Comparison of ENCODE assay signal across 16 mouse cellular contexts in genomic region chr1:179045856-179046714, GRCm38 (mm10).
DNase-seq lines count a peak whose midpoint lies in the region; ATAC-seq and TF ChIP-seq lines count a peak whose summit lies in the region.
"Had no signal": no experiment of that assay in that cellular context is flagged by ENCODE, and none has a peak within 500 bp of the region (broad histone marks: within the 10 kb centered on the region; RNA-seq: fewer than 3 reads in every experiment).

No protein-coding gene starts in this region.

- TF ChIP-seq CTCF in lung, embryonic 14.5 days (IDR thresholded peaks at IDR 0.05; ENCODE audit: low read depth): no peak
- TF ChIP-seq CTCF in thymus, adult 2 months (IDR thresholded peaks at IDR 0.05; ENCODE audit: borderline replicate concordance, control insufficient read depth, extremely low read depth, insufficient read depth, low read length, poor library complexity): no peak

- no peaks in the 10 kb centered on the region; the same call in 1 of the 2 replicates for H3K4me1 ChIP-seq in liver, embryonic 16.5 days (ENCODE audit: control insufficient read depth, low read depth, low read length)
- 0 out of 2 replicates have a peak, but pooled peaks cover 2% of the 10 kb centered on the region for H3K4me1 ChIP-seq in liver, embryonic 11.5 days (replicated peaks; ENCODE audit: control insufficient read depth, insufficient read depth, low read length)
- H3K4me1 ChIP-seq in lung, embryonic 14.5 days (ENCODE audit: insufficient read depth): peaks cover 18% of the 10 kb centered on the region
- no peaks in the 10 kb centered on the region for H3K4me1 ChIP-seq in thymus, adult 2 months (replicated peaks; ENCODE audit: control insufficient read depth, insufficient read depth, low read length)

- peak; percentile 18 for DNase-seq in adrenal gland, adult 2 months
- no peak for DNase-seq in adrenal gland, postnatal 36 days
- DNase-seq in liver, embryonic 11.5 days (ENCODE audit: low spot score): no peak
- peak; percentile 41 for DNase-seq in lung, embryonic 14.5 days
- DNase-seq in skeletal muscle tissue, adult 2 months (ENCODE audit: low read depth, low spot score): peak; percentile 6
- no peak for DNase-seq in thymus, adult 2 months
- DNase-seq in embryo, embryonic 9.5 days (ENCODE audit: extremely low spot score): no peak
- DNase-seq: cerebellum, adult 9-11 months; gastrocnemius, postnatal 36 days; heart, postnatal 14 days; kidney, adult 2 months; right cerebral cortex, postnatal 25 days had no signal

- no peak overlapping the region for H3K4me3 ChIP-seq in liver, embryonic 16.5 days (ENCODE audit: low read depth, low read length)
- H3K4me3 ChIP-seq in liver, embryonic 11.5 days (ENCODE audit: low read depth, low read length): no peak overlapping the region
- H3K4me3 ChIP-seq in lung, embryonic 14.5 days (ENCODE audit: low read depth, low read length): no peak overlapping the region
- H3K4me3 ChIP-seq in thymus, adult 2 months (ENCODE audit: control insufficient read depth, insufficient read depth, low read length): no peak overlapping the region
- H3K4me3 ChIP-seq: neural tube, embryonic 13.5 days; stomach, embryonic 15.5 days had no signal

- H3K36me3 ChIP-seq in liver, embryonic 16.5 days (ENCODE audit: control insufficient read depth, insufficient read depth): no peaks in the 10 kb centered on the region
- no peaks in the 10 kb centered on the region for H3K36me3 ChIP-seq in liver, embryonic 11.5 days (ENCODE audit: control insufficient read depth, insufficient read depth, low read length)
- H3K36me3 ChIP-seq in lung, embryonic 14.5 days (ENCODE audit: insufficient read depth): no peaks in the 10 kb centered on the region
- no peaks in the 10 kb centered on the region for H3K36me3 ChIP-seq in thymus, adult 2 months (ENCODE audit: control insufficient read depth, insufficient read depth, low read length)
- H3K36me3 ChIP-seq: neural tube, embryonic 13.5 days; stomach, embryonic 15.5 days had no signal

- ATAC-seq in liver, embryonic 16.5 days (ENCODE audit: low read depth): peak; percentile 65
- no peak for ATAC-seq in liver, embryonic 11.5 days (replicated peaks; ENCODE audit: low FRiP score)
- no peak for ATAC-seq in lung, embryonic 14.5 days (ENCODE audit: insufficient read depth)

- no peaks in the 10 kb centered on the region for H3K27me3 ChIP-seq in liver, embryonic 16.5 days (ENCODE audit: control insufficient read depth, insufficient read depth, low read depth, low read length)
- no peaks in the 10 kb centered on the region for H3K27me3 ChIP-seq in liver, embryonic 11.5 days (replicated peaks; ENCODE audit: control insufficient read depth, insufficient read depth, low read length)
- no peaks in the 10 kb centered on the region for H3K27me3 ChIP-seq in lung, embryonic 14.5 days (ENCODE audit: insufficient read depth, low read length)
- no peaks in the 10 kb centered on the region for H3K27me3 ChIP-seq in thymus, adult 2 months (ENCODE audit: control insufficient read depth, insufficient read depth, low read length)
- H3K27me3 ChIP-seq: neural tube, embryonic 13.5 days; stomach, embryonic 15.5 days had no signal

- no peak for TF ChIP-seq POLR2A in thymus, adult 2 months (IDR thresholded peaks at IDR 0.05; ENCODE audit: control insufficient read depth, extremely low read depth, insufficient read depth, low read length, poor library complexity)

- H3K9me3 ChIP-seq in liver, embryonic 16.5 days (replicated peaks; ENCODE audit: control insufficient read depth, low read length): no peaks in the 10 kb centered on the region
- no peaks in the 10 kb centered on the region for H3K9me3 ChIP-seq in liver, embryonic 11.5 days (ENCODE audit: control insufficient read depth, low read length)
- H3K9me3 ChIP-seq in lung, embryonic 14.5 days (ENCODE audit: low read depth, low read length): no peaks in the 10 kb centered on the region
- H3K9me3 ChIP-seq: neural tube, embryonic 13.5 days; stomach, embryonic 15.5 days had no signal

- no peak overlapping the region for H3K9ac ChIP-seq in liver, embryonic 16.5 days (ENCODE audit: low read depth, low read length)
- no peak overlapping the region for H3K9ac ChIP-seq in liver, embryonic 11.5 days (ENCODE audit: low read depth, low read length)
- no peak overlapping the region for H3K9ac ChIP-seq in lung, embryonic 14.5 days
- H3K9ac ChIP-seq: neural tube, embryonic 13.5 days; stomach, embryonic 15.5 days had no signal

- H3K27ac ChIP-seq in liver, embryonic 16.5 days (ENCODE audit: low read length): peak overlapping the region; percentile 34; the same call in 1 of the 2 replicates
- no peak overlapping the region for H3K27ac ChIP-seq in liver, embryonic 11.5 days (ENCODE audit: low read depth, low read length)
- no peak overlapping the region for H3K27ac ChIP-seq in lung, embryonic 14.5 days (ENCODE audit: low read depth)
- H3K27ac ChIP-seq in thymus, adult 2 months (ENCODE audit: control insufficient read depth, insufficient read depth, low read length): no peak overlapping the region
- H3K27ac ChIP-seq: neural tube, embryonic 13.5 days; stomach, embryonic 15.5 days had no signal

- H3K4me2 ChIP-seq in liver, embryonic 16.5 days (ENCODE audit: low read depth, low read length): no peak overlapping the region
- H3K4me2 ChIP-seq in liver, embryonic 11.5 days: no peak overlapping the region
- no peak overlapping the region for H3K4me2 ChIP-seq in lung, embryonic 14.5 days
- H3K4me2 ChIP-seq: midbrain, embryonic 11.5 days; neural tube, embryonic 13.5 days; stomach, embryonic 15.5 days had no signal

- WGBS in liver, embryonic 16.5 days (ENCODE audit: insufficient replicate concordance): 57% methylated on average over 17 of the region's 17 CpGs
- WGBS in liver, embryonic 11.5 days: 72% methylated on average over 17 of the region's 17 CpGs
- WGBS in lung, embryonic 14.5 days: 47% methylated on average over 17 of the region's 17 CpGs
- 94% methylated on average over 17 of the region's 17 CpGs for WGBS in thymus, adult 2 months

Comparison
In these comparisons a context has a peak if more than half of its experiments do, and no peak if none do; other contexts are left out.
1. DNase-seq: peak in adrenal gland, adult 2 months (single experiment), lung, embryonic 14.5 days (single experiment) and skeletal muscle tissue, adult 2 months (single experiment); none in adrenal gland, postnatal 36 days (0 of 2), liver, embryonic 11.5 days (single experiment), thymus, adult 2 months (single experiment) and embryo, embryonic 9.5 days (single experiment).